Mouse (Mus musculus): ENCODE data around the gene Cited2.
A peak's percentile ranks its signal among the peaks of the same experiment; 100 is the strongest.

The Cited2 gene

GRCm38 (mm10) chr10:17723871-17724741 lies 1.1 kb downstream of the Cited2 start:
- DNase-seq = peak; percentile 77 to 81

GRCm38 (mm10) chr10:17725037-17725584 lies 2.1 kb downstream of the Cited2 start:
- no peak for DNase-seq

- DNase-seq = no peak
Measured at GRCm38 (mm10) chr10:17725644-17726372, 2.8 kb downstream of the Cited2 start.

GRCm38 (mm10) chr10:17726373-17726720 lies 3.3 kb downstream of the Cited2 start:
- no peak for DNase-seq

GRCm38 (mm10) chr10:17727161-17727925 lies 4.3 kb downstream of the Cited2 start:
- no peak for DNase-seq

GRCm38 (mm10) chr10:17727926-17728279 lies 4.9 kb downstream of the Cited2 start:
- DNase-seq = no peak

GRCm38 (mm10) chr10:17728711-17729110 lies 5.7 kb downstream of the Cited2 start:
- DNase-seq = no peak

- no peak for DNase-seq
Measured at GRCm38 (mm10) chr10:17729476-17729875, 6.5 kb downstream of the Cited2 start.

GRCm38 (mm10) chr10:17733057-17733456 lies 10.0 kb downstream of the Cited2 start:
- DNase-seq = peak; percentile 37 to 61

GRCm38 (mm10) chr10:17742581-17742980 lies 19.6 kb downstream of the Cited2 start:
- DNase-seq = no peak

GRCm38 (mm10) chr10:17752478-17752877 lies 29.5 kb downstream of the Cited2 start:
- DNase-seq = no peak

- no peak for DNase-seq
Measured at GRCm38 (mm10) chr10:17759772-17760171, 36.8 kb downstream of the Cited2 start.

- DNase-seq = no peak
Measured at GRCm38 (mm10) chr10:17760750-17761613, 38.0 kb downstream of the Cited2 start.

- DNase-seq = no peak
Measured at GRCm38 (mm10) chr10:17761652-17762051, 38.6 kb downstream of the Cited2 start.

GRCm38 (mm10) chr10:17762946-17763345 lies 39.9 kb downstream of the Cited2 start:
- DNase-seq = no peak

- DNase-seq = no peak
Measured at GRCm38 (mm10) chr10:17769856-17770255, 46.8 kb downstream of the Cited2 start.

- DNase-seq = peak; percentile 47 to 67
Measured at GRCm38 (mm10) chr10:17772364-17772763, 49.3 kb downstream of the Cited2 start.

- no peak for DNase-seq
Measured at GRCm38 (mm10) chr10:17774366-17774765, 51.3 kb downstream of the Cited2 start.

- DNase-seq = no peak
Measured at GRCm38 (mm10) chr10:17775079-17775478, 52.1 kb downstream of the Cited2 start.
